Mouse (Mus musculus) limb, embryonic 14.5 days (tissue): ENCODE results near the gene Naaladl2. TPM values are rescaled to one million over a fixed set of nuclear protein-coding genes. Genes with fewer than 3 reads are reported as not detected.
"Not testable (repeated sequence)": the region's sequence is repeated elsewhere in the genome, so short reads cannot be mapped to it uniquely, and the experiment has no call there.

Experiments used
- ATAC-seq: fragments of 200-750 bp; cut with Nextera tagmentation; 2 replicates; pipeline ENCODE4 v1.8.0; 2017; ENCODE audit warnings: low read depth, moderate number of reproducible peaks, moderate TSS enrichment; ENCODE audit not compliant: low FRiP score
- DNase-seq: peaks from one replicate; pipeline ENCODE4 v3.0.0-alpha.2; 2015; ENCODE audit warnings: low spot score
- H3K27ac ChIP-seq: fragments of 300-500 bp; sonication (generic); replicated peaks from 2 replicates; pipeline ENCODE4 v1.5.1; 2014; ENCODE audit warnings: low read depth, mild to moderate bottlenecking, low read length, moderate library complexity, mixed read lengths
- H3K27me3 ChIP-seq: fragments of 300-500 bp; sonication (generic); 2 replicates; pipeline ENCODE4 v1.6.1; 2014; ENCODE audit warnings: low read length, mixed read lengths; ENCODE audit not compliant: control insufficient read depth, insufficient read depth
- H3K36me3 ChIP-seq: fragments of 300-500 bp; sonication (generic); 2 replicates; pipeline ENCODE4 v1.6.1; 2014; ENCODE audit warnings: mild to moderate bottlenecking, low read length, moderate library complexity, mixed read lengths; ENCODE audit not compliant: control insufficient read depth, insufficient read depth
- H3K4me1 ChIP-seq: fragments of 300-500 bp; sonication (generic); 2 replicates; pipeline ENCODE4 v1.6.1; 2014; ENCODE audit warnings: antibody characterized with exemption, low read length, mixed read lengths; ENCODE audit not compliant: control insufficient read depth, insufficient read depth
- H3K4me2 ChIP-seq: fragments of 300-500 bp; sonication (generic); replicated peaks from 2 replicates; pipeline ENCODE4 v1.6.1; 2014; ENCODE audit warnings: low read depth, mild to moderate bottlenecking, low read length, moderate library complexity; ENCODE audit not compliant: severe bottlenecking
- H3K4me3 ChIP-seq: fragments of 300-500 bp; sonication (generic); replicated peaks from 2 replicates; pipeline ENCODE4 v1.5.1; 2014; ENCODE audit warnings: low read length
- H3K9ac ChIP-seq: fragments of 300-500 bp; sonication (generic); 2 replicates; pipeline ENCODE4 v1.6.1; 2014; ENCODE audit warnings: mild to moderate bottlenecking, low read depth, low read length, moderate library complexity; ENCODE audit not compliant: severe bottlenecking
- H3K9me3 ChIP-seq: fragments of 300-500 bp; sonication (generic); 2 replicates; pipeline ENCODE4 v1.6.1; 2016; ENCODE audit warnings: low read length; ENCODE audit not compliant: control insufficient read depth
- POLR2A ChIP-seq: fragments of 200-500 bp; IDR thresholded peaks from 2 replicates; pipeline ENCODE4 v1.8.0; 2012; ENCODE audit warnings: inconsistent platforms, mild to moderate bottlenecking, moderate library complexity, borderline replicate concordance; ENCODE audit not compliant: insufficient read depth, insufficient read length; ENCODE audit errors: extremely low read depth
- WGBS: fragments of 180-500 bp; shearing (Covaris S2); extraction: QIAGEN DNeasy Blood & Tissue Kit; methylation state at CpG from one replicate; pipeline ENCODE4 v1.1.7; 2014; 5-methylcytosine and 5-hydroxymethylcytosine counted together
- polyA plus RNA-seq, 2 experiments: library from polyadenylated mRNA; depleted of rRNA in 1 of 2; stranded (reverse) in 1 of 2; unstranded in 1 of 2; fragments of >200 nt; fragmentation: Nextera tagmentation in 1 of 2; extraction: Ambion mirVana in 1 of 2; gene quantifications; 2 replicates each; pipeline versions ENCODE4 v1.2.1 to v1.2.3; 2012 to 2014

Naaladl2 gene
- polyA plus RNA-seq, 2 experiments, result 0.89 to 2.3 TPM

GRCm38 (mm10) chr3:24163992-24164391 lies 980.1 kb downstream of the Naaladl2 start:
- ATAC-seq (no peak), DNase-seq (no peak)
- Histone ChIP-seq H3K27me3 (no peaks in the 10 kb centered on the region), H3K9me3 (no peaks in the 10 kb centered on the region), H3K9ac (no peak overlapping the region), H3K4me1 (no peaks in the 10 kb centered on the region), H3K27ac (no peak overlapping the region), H3K4me3 (no peak overlapping the region), H3K4me2 (no peak overlapping the region), H3K36me3 (no peaks in the 10 kb centered on the region)
- no peak for TF ChIP-seq POLR2A

- H3K27me3 ChIP-seq, H3K9me3 ChIP-seq, H3K27ac ChIP-seq, DNase-seq, H3K4me1 ChIP-seq, H3K36me3 ChIP-seq, H3K9ac ChIP-seq, ATAC-seq, H3K4me2 ChIP-seq, H3K4me3 ChIP-seq: not testable (repeated sequence)
- 75% methylated on average over 4 of the region's 4 CpGs for WGBS
Measured at GRCm38 (mm10) chr3:24151086-24151815, 992.8 kb downstream of the Naaladl2 start.

DNA sequence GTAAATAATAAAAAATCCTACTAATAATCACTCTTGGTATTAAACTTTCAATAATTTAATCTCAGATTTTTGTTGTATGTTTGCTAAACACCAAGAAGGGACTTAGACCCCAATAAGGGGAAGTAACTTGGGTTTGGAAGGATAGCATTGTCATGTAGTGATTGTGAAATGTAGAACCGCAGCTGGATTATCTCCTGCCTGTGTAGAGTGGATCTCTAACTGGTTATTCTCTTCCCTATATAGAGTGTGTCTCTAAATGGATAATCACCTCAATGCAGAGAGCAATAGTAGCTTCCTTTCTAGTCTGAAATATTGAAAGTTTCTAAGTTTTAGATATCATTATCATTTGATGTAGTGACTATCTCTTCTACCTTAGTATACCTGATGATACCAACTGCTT lies 1001.3 kb downstream of the Naaladl2 start:
- Histone ChIP-seq H3K4me1 (no peaks in the 10 kb centered on the region), H3K27me3 (no peaks in the 10 kb centered on the region), H3K27ac (no peak overlapping the region), H3K36me3 (no peaks in the 10 kb centered on the region), H3K9me3 (no peaks in the 10 kb centered on the region), H3K4me2 (no peak overlapping the region), H3K4me3 (no peak overlapping the region), H3K9ac (no peak overlapping the region)
- 90% methylated on average over 1 of the region's 1 CpGs for WGBS
- no peak for DNase-seq
- no peak for ATAC-seq
- no peak for TF ChIP-seq POLR2A

DNA sequence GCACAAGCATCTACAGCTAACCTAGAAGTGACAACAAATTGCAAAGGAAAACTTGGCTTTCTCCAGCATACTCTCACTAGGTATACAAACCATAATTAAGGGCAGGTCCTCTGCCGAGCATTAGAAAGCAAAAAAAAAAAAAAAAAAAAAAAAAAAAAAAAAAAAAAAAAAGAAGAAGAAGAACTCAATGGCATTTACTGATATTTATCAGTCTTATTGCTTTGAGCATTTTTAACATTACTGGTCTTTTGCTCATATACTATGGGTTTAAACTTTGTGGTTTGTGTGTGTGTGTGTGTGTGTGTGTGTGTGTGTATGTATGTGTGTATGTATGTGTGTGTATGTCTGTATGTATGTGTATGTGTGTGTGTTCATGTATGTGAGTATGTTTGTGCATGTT lies 1006.1 kb downstream of the Naaladl2 start:
- Histone ChIP-seq H3K27ac (no peak overlapping the region), H3K9ac (no peak overlapping the region), H3K4me1 (no peaks in the 10 kb centered on the region), H3K9me3 (no peaks in the 10 kb centered on the region), H3K36me3 (no peaks in the 10 kb centered on the region), H3K4me2 (no peak overlapping the region), H3K4me3 (no peak overlapping the region), H3K27me3 (no peaks in the 10 kb centered on the region)
- 40% methylated on average over 1 of the region's 1 CpGs for WGBS
- no peak for ATAC-seq
- DNase-seq, result no peak
- no peak for TF ChIP-seq POLR2A

- Histone ChIP-seq H3K4me3 (no peak overlapping the region), H3K36me3 (no peaks in the 10 kb centered on the region), H3K4me2 (no peak overlapping the region), H3K27me3 (no peaks in the 10 kb centered on the region), H3K9ac (no peak overlapping the region), H3K27ac (no peak overlapping the region), H3K4me1 (no peaks in the 10 kb centered on the region), H3K9me3 (no peaks in the 10 kb centered on the region)
- ATAC-seq (no peak), DNase-seq (no peak)
- no peak for TF ChIP-seq POLR2A
- WGBS, result 80% methylated on average over 1 of the region's 1 CpGs
Measured at GRCm38 (mm10) chr3:24126200-24126599, 1017.9 kb downstream of the Naaladl2 start.

DNA sequence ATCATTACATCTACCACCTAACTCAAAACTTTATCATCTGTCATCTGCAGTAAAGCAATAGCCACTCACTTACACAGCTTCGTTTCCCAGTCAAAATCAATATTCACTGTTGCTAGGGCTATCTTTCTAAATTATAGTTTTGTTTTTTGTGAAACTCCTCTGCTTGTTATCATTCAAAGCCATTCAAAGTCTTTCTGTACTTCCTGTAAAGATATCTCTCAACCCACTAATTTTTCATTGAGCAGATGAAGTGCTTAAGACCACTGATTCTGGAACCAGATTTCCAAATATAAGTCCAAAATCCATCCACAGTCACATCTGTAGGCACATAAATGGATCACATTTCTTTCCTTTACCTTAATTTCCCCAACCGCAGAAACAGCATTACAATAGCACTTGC lies 1020.0 kb downstream of the Naaladl2 start:
- no peaks in the 10 kb centered on the region for H3K9me3 ChIP-seq
- 78% methylated on average over 2 of the region's 2 CpGs for WGBS
- no peak overlapping the region for H3K4me3 ChIP-seq
- H3K4me1 ChIP-seq, result no peaks in the 10 kb centered on the region
- no peaks in the 10 kb centered on the region for H3K36me3 ChIP-seq
- H3K9ac ChIP-seq, result no peak overlapping the region
- no peak overlapping the region for H3K4me2 ChIP-seq
- H3K27ac ChIP-seq, result no peak overlapping the region
- DNase-seq (no peak), ATAC-seq (no peak)
- no peaks in the 10 kb centered on the region for H3K27me3 ChIP-seq
- TF ChIP-seq POLR2A, result no peak
